Mouse (Mus musculus): ENCODE results near the gene Oasl2. TPM values are rescaled to one million over a fixed set of nuclear protein-coding genes. Genes with fewer than 3 reads are reported as not detected.
"Not testable (repeated sequence)": the region's sequence is repeated elsewhere in the genome, so short reads cannot be mapped to it uniquely, and the experiment has no call there.

Gene Oasl2
- polyA plus RNA-seq, 1 experiment from 2014 or later: 1.8 TPM

DNA sequence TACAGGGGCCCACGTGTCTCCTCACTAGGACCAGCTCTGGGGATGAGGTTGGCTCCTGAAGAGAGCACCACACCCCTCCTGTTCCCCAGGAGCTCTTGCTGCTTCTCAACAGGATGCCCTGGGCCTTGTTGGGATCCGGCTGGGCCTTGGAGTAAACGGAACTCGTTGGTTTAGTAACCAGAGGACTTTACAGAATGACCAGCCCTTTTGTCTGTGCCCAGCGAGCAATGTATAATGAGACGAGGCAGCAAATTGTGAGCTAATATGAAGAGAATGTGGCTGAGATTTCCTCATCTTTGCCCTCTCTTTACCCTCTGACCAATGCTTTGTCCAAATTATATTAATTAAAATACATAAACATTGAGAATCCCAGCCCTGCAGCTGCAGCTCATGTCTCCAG is 20.4 kb upstream of the Oasl2 start:
- Histone ChIP-seq H3K9ac (ENCODE audit: low read length) (no peak overlapping the region), H3K36me3 (ENCODE audit: control insufficient read depth, insufficient read depth, low read length) (no peaks in the 10 kb centered on the region), H3K4me1 (ENCODE audit: control insufficient read depth, insufficient read depth, low read length) (peaks cover 6% of the 10 kb centered on the region; the same call in 1 of the 2 replicates), H3K27me3 (ENCODE audit: control insufficient read depth, insufficient read depth, low read length) (no peaks in the 10 kb centered on the region), H3K27ac (ENCODE audit: low read depth, low read length) (no peak overlapping the region), H3K4me3 (ENCODE audit: low read depth, low read length) (no peak overlapping the region), H3K9me3 (ENCODE audit: control insufficient read depth, low read length) (no peaks in the 10 kb centered on the region), H3K4me2 (ENCODE audit: low read depth) (no peak overlapping the region)
- DNase-seq (ENCODE audit: low spot score) (no peak), ATAC-seq (ENCODE audit: insufficient read depth, low FRiP score, low TSS enrichment) (no peak)
- WGBS: 40% methylated on average over 6 of the region's 6 CpGs

DNA sequence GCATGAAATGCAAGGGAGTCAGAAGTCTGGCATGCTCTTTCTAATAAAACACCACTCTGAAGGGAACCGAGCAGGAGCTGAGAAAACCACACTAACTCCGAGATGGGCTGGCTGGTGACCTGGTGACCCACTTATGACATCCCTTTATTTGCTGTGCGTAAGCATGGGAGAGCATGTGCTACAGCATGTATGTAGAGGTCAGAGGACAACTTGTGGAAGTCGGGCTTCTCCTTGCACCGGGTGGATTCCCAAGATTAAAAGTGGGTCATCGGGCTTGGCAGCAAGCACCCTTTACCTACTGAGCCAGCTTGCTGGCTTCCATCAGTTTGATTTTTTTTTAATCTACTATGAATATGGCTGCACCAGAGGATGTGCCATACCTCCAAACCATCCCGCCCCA is 19.2 kb upstream of the Oasl2 start:
- 63% methylated on average over 7 of the region's 7 CpGs for WGBS
- H3K4me3 ChIP-seq (ENCODE audit: low read depth, low read length): no peak overlapping the region

DNA sequence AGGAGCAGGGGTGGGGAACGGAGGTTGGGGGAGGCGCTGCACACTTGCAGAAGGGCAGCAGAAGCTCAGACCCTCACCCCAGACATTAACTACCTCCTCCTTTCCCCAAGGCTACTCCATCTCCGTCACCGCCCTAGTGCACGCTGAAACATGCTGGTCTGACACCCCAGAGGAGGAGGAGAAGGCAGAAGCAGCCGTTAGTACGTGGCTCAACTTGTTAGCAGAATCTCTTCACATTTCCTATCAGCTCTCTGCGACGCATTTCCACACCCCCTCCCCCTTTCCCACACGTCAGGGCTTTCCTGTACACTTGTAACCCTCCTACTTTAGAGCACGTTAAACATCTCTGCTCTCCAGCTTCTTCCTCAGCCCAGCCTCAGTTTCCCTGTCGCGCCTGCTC is 17.3 kb upstream of the Oasl2 start:
- Histone ChIP-seq H3K4me3 (ENCODE audit: low read depth, low read length) (no peak overlapping the region), H3K4me2 (ENCODE audit: low read depth) (no peak overlapping the region), H3K36me3 (ENCODE audit: control insufficient read depth, insufficient read depth, low read length) (no peaks in the 10 kb centered on the region), H3K4me1 (ENCODE audit: control insufficient read depth, insufficient read depth, low read length) (peaks cover 6% of the 10 kb centered on the region; the same call in 1 of the 2 replicates), H3K9me3 (ENCODE audit: control insufficient read depth, low read length) (no peaks in the 10 kb centered on the region), H3K27me3 (ENCODE audit: control insufficient read depth, insufficient read depth, low read length) (no peaks in the 10 kb centered on the region), H3K27ac (ENCODE audit: low read depth, low read length) (no peak overlapping the region), H3K9ac (ENCODE audit: low read length) (no peak overlapping the region)
- no peak for ATAC-seq (ENCODE audit: insufficient read depth, low FRiP score, low TSS enrichment)
- DNase-seq (ENCODE audit: low spot score): no peak
- WGBS: 69% methylated on average over 13 of the region's 13 CpGs

More for the DNA sequence above, 19.2 kb upstream of the Oasl2 start:
- Histone ChIP-seq H3K9ac (ENCODE audit: low read length) (no peak overlapping the region), H3K36me3 (ENCODE audit: control insufficient read depth, insufficient read depth, low read length) (no peaks in the 10 kb centered on the region), H3K4me2 (ENCODE audit: low read depth) (no peak overlapping the region), H3K4me1 (ENCODE audit: control insufficient read depth, insufficient read depth, low read length) (peaks cover 6% of the 10 kb centered on the region; the same call in 1 of the 2 replicates), H3K27ac (ENCODE audit: low read depth, low read length) (no peak overlapping the region), H3K9me3 (ENCODE audit: control insufficient read depth, low read length) (no peaks in the 10 kb centered on the region), H3K27me3 (ENCODE audit: control insufficient read depth, insufficient read depth, low read length) (no peaks in the 10 kb centered on the region)
- ATAC-seq (ENCODE audit: insufficient read depth, low FRiP score, low TSS enrichment) (no peak), DNase-seq (ENCODE audit: low spot score) (no peak)

DNA sequence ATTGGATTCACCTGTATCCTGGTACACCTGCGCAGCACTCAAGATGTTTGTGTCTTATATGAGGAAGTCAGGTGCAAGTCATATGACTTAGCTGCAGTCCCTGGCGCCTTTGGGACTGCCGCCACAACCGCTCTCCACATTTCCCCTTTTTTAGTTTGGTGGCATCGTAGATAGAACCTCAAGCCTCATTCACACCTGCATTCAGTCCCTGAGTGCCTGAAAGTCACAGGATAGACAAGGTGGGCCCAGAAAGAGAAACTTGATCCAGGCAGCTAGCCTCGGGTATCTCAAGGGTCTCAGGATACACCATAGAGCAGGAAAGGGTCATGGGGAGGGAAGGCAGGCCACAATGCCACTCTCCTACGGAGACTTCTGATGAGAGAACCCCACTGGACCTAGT is 14.4 kb upstream of the Oasl2 start:
- H3K9ac ChIP-seq (ENCODE audit: low read length); DNase-seq (ENCODE audit: low spot score); H3K27me3 ChIP-seq (ENCODE audit: control insufficient read depth, insufficient read depth, low read length); H3K4me3 ChIP-seq (ENCODE audit: low read depth, low read length); ATAC-seq (ENCODE audit: insufficient read depth, low FRiP score, low TSS enrichment); H3K36me3 ChIP-seq (ENCODE audit: control insufficient read depth, insufficient read depth, low read length); H3K27ac ChIP-seq (ENCODE audit: low read depth, low read length); H3K4me2 ChIP-seq (ENCODE audit: low read depth); H3K4me1 ChIP-seq (ENCODE audit: control insufficient read depth, insufficient read depth, low read length); H3K9me3 ChIP-seq (ENCODE audit: control insufficient read depth, low read length): not testable (repeated sequence)
- WGBS: 87% methylated on average over 6 of the region's 7 CpGs

DNA sequence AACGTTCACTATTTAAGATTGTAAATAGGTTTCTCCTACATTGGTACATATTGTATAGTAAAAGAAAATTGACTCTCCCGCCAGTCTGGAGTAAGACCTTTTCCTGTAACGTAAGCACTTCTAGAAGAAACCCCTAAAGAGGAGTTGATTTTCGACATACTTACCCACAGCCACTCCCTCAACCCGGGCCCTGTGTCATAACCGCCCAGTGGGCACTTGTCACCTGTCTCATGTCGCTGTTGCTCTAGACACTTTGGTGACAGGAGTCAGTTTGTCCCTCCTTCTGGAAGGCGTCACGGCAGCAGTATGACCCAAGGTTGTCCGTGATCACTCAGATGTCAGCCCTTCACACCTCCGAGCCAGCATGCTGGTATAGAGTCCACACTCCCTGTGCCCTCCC is 13.7 kb upstream of the Oasl2 start:
- 87% methylated on average over 11 of the region's 11 CpGs for WGBS
- Histone ChIP-seq H3K9ac (ENCODE audit: low read length) (no peak overlapping the region), H3K4me3 (ENCODE audit: low read depth, low read length) (no peak overlapping the region), H3K27me3 (ENCODE audit: control insufficient read depth, insufficient read depth, low read length) (no peaks in the 10 kb centered on the region), H3K4me1 (ENCODE audit: control insufficient read depth, insufficient read depth, low read length) (no peaks in the 10 kb centered on the region), H3K4me2 (ENCODE audit: low read depth) (no peak overlapping the region), H3K9me3 (ENCODE audit: control insufficient read depth, low read length) (no peaks in the 10 kb centered on the region), H3K27ac (ENCODE audit: low read depth, low read length) (no peak overlapping the region), H3K36me3 (ENCODE audit: control insufficient read depth, insufficient read depth, low read length) (no peaks in the 10 kb centered on the region)
- ATAC-seq (ENCODE audit: insufficient read depth, low FRiP score, low TSS enrichment) (no peak), DNase-seq (ENCODE audit: low spot score) (no peak)

DNA sequence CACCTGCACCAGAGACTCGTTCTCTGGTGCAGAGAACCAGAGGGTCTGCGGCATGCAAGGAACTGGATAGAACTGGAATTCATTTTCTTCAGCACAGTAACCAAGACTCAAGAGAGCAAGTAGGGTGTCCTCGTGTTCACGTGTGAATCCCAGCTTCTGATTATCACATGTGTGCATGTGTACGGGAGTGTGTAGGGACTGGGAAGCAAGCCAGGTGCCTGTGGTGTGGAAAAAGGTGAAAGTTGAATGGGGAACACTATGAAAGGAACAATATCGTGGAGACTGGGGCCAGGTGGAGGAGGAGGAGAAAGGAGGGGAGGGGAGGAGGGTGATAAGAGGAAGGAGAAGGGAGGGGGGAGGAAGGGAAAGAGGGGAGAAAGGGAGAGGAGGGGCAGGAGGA is 9.9 kb upstream of the Oasl2 start:
- DNase-seq (ENCODE audit: low spot score): no peak

DNA sequence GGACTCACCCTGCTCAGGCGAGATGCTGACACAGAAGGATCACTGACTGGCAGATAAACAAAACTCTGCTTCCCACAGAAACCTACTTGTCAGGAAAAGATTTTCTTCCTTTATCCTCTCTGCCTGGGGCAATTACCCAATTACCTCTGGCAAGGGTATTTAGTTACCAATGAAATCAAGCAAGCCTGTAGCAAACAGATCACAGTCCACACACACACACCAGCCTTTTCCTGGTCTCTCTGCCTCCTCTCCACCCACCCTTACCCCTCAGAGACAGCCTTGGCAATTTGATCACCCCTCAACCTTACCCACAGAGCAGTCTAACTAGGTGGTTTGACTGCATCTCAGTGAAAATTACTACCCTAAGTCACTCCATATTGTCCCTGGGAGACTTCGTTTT is 7.7 kb upstream of the Oasl2 start:
- no peak overlapping the region for H3K9ac ChIP-seq (ENCODE audit: low read length)
- no peak overlapping the region for H3K4me2 ChIP-seq (ENCODE audit: low read depth)
- DNase-seq (ENCODE audit: low spot score) (no peak), ATAC-seq (ENCODE audit: insufficient read depth, low FRiP score, low TSS enrichment) (no peak)
- no peaks in the 10 kb centered on the region for H3K4me1 ChIP-seq (ENCODE audit: control insufficient read depth, insufficient read depth, low read length)
- no peaks in the 10 kb centered on the region for H3K27me3 ChIP-seq (ENCODE audit: control insufficient read depth, insufficient read depth, low read length)
- H3K9me3 ChIP-seq (ENCODE audit: control insufficient read depth, low read length): no peaks in the 10 kb centered on the region
- 93% methylated on average over 2 of the region's 2 CpGs for WGBS
- H3K36me3 ChIP-seq (ENCODE audit: control insufficient read depth, insufficient read depth, low read length): no peaks in the 10 kb centered on the region
- H3K27ac ChIP-seq (ENCODE audit: low read depth, low read length): no peak overlapping the region
- H3K4me3 ChIP-seq (ENCODE audit: low read depth, low read length): no peak overlapping the region

More for the DNA sequence above, 9.9 kb upstream of the Oasl2 start:
- Histone ChIP-seq H3K9me3 (ENCODE audit: control insufficient read depth, low read length) (no peaks in the 10 kb centered on the region), H3K4me3 (ENCODE audit: low read depth, low read length) (no peak overlapping the region), H3K27ac (ENCODE audit: low read depth, low read length) (no peak overlapping the region), H3K36me3 (ENCODE audit: control insufficient read depth, insufficient read depth, low read length) (no peaks in the 10 kb centered on the region), H3K27me3 (ENCODE audit: control insufficient read depth, insufficient read depth, low read length) (no peaks in the 10 kb centered on the region), H3K9ac (ENCODE audit: low read length) (no peak overlapping the region), H3K4me1 (ENCODE audit: control insufficient read depth, insufficient read depth, low read length) (no peaks in the 10 kb centered on the region), H3K4me2 (ENCODE audit: low read depth) (no peak overlapping the region)
- ATAC-seq (ENCODE audit: insufficient read depth, low FRiP score, low TSS enrichment): no peak
- 92% methylated on average over 6 of the region's 6 CpGs for WGBS

DNA sequence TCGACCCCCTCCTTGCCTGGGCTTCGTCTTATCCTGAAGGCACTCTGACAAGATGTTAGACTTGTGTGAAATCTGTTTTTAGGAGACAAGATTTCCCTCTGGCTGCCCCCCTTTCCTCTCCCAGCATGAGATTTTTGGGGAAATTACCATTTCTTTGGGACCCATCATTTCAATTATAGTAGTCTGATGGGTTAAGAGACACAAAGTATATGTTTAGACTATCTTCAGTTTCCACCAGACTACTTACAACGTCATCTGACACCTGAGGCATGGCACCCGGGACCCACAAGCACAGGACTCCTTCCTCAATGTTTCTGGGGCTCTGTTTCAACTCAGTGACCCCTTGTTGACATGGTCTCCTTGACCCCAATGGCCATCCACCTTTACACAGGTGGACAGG is 1.2 kb upstream of the Oasl2 start:
- Histone ChIP-seq H3K27ac (ENCODE audit: low read depth, low read length) (no peak overlapping the region), H3K9ac (ENCODE audit: low read length) (no peak overlapping the region), H3K27me3 (ENCODE audit: control insufficient read depth, insufficient read depth, low read length) (no peaks in the 10 kb centered on the region), H3K36me3 (ENCODE audit: control insufficient read depth, insufficient read depth, low read length) (no peaks in the 10 kb centered on the region), H3K4me3 (ENCODE audit: low read depth, low read length) (no peak overlapping the region), H3K9me3 (ENCODE audit: control insufficient read depth, low read length) (no peaks in the 10 kb centered on the region), H3K4me2 (ENCODE audit: low read depth) (no peak overlapping the region), H3K4me1 (ENCODE audit: control insufficient read depth, insufficient read depth, low read length) (no peaks in the 10 kb centered on the region)
- ATAC-seq (ENCODE audit: insufficient read depth, low FRiP score, low TSS enrichment): no peak
- DNase-seq (ENCODE audit: low spot score): no peak
- 92% methylated on average over 4 of the region's 4 CpGs for WGBS

DNA sequence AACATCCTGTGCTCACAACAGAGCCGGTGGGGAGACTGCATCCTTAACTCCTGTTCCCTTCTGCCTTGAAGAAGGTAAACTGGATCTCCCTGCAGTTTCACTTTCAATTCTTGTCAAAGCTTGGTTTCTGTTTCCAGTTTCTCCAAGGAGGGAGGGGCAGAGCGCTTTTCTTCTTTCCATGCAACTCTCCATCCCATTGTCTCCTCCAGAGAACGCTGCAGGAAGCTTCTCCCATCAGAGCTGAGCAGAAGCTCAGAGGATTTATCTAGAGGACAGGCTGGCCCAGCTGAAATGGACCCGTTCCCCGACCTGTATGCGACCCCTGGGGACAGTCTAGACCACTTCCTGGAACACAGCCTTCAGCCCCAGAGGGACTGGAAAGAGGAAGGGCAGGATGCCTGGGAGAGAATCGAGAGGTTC is 648 bp downstream of the Oasl2 start:
- no peak overlapping the region for H3K27ac ChIP-seq (ENCODE audit: low read depth, low read length)
- H3K36me3 ChIP-seq (ENCODE audit: control insufficient read depth, insufficient read depth, low read length): no peaks in the 10 kb centered on the region
- ATAC-seq (ENCODE audit: insufficient read depth, low FRiP score, low TSS enrichment): no peak
- H3K27me3 ChIP-seq (ENCODE audit: control insufficient read depth, insufficient read depth, low read length): no peaks in the 10 kb centered on the region
- no peak overlapping the region for H3K9ac ChIP-seq (ENCODE audit: low read length)
- no peak overlapping the region for H3K4me3 ChIP-seq (ENCODE audit: low read depth, low read length)
- no peaks in the 10 kb centered on the region for H3K9me3 ChIP-seq (ENCODE audit: control insufficient read depth, low read length)
- no peak for DNase-seq (ENCODE audit: low spot score)
- 21% methylated on average over 7 of the region's 7 CpGs for WGBS
- H3K4me2 ChIP-seq (ENCODE audit: low read depth): no peak overlapping the region
- no peaks in the 10 kb centered on the region for H3K4me1 ChIP-seq (ENCODE audit: control insufficient read depth, insufficient read depth, low read length)
